Mouse (Mus musculus) layer of hippocampus, adult 2 months (tissue): ENCODE results near the gene Elmsan1. TPM values are rescaled to one million over a fixed set of nuclear protein-coding genes. Genes with fewer than 3 reads are reported as not detected.

ENCODE experiments used
- DNase-seq, 2 experiments: peaks; one replicate each; pipeline ENCODE4 v3.0.0; 2022; ENCODE audit warnings: low spot score in 2 of 2
- H3K27ac ChIP-seq: fragments of 200-600 bp; 2 replicates; pipeline ENCODE4 v1.8.1; 2022
- H3K4me3 ChIP-seq: fragments of 200-600 bp; 2 replicates; pipeline ENCODE4 v1.8.1; 2022; ENCODE audit warnings: mild to moderate bottlenecking
- CTCF ChIP-seq: fragments of 200-600 bp; conservative IDR thresholded peaks from 2 replicates; pipeline ENCODE4 v1.8.1; 2022; ENCODE audit warnings: antibody characterized with exemption, mild to moderate bottlenecking, moderate library complexity
- total RNA-seq, 2 experiments: library from RNA; stranded (reverse); gene quantifications; 2 replicates each; pipeline ENCODE4 v1.2.3; 2021

The Elmsan1 gene
- total RNA-seq, 2 experiments from 2014 or later, result 24.6 to 27.2 TPM

DNA sequence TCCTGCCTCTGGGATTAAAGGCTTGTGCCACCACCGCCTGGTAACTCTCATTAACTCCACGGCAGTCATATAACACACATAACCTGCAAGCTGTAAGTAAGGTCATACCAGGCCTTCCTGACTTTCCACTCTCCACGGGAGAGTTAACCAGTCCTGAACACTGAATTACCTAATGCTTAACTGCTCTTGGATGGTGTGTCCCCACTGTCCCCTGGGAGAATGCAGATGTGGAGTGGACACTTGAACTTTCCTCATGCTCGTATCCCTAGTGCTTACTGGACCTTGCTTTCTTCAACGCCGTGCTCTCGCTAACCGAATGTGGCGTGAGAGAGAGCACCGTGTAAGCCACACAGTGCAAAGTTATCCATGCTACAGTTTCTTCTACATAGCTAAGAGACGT is 8.4 kb downstream of the Elmsan1 start:
- no peak overlapping the region for H3K27ac ChIP-seq
- TF ChIP-seq CTCF, result no peak
- no peak overlapping the region for H3K4me3 ChIP-seq
- DNase-seq, result no peak

DNA sequence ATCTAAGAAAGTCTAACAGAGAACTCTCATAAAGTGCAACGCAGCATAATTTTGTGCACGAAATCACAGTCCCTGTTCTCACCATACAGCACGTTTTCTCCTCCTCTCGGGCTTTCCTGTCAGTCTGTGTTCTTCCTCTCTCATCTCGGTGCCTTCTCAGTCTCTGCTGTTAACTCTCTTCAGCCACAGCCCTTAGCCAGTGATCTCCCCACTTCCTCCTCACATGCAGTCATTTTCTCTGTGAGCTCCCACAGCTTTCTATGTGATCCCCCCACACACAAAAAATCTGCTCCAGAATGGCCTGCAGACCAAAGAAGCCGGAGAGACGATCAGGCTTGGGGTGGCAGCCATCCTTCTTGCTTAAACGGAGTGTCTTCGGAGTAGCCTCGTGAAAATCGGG is 9.6 kb downstream of the Elmsan1 start:
- H3K27ac ChIP-seq, result no peak overlapping the region
- no peak for TF ChIP-seq CTCF
- no peak for DNase-seq
- no peak overlapping the region for H3K4me3 ChIP-seq

DNA sequence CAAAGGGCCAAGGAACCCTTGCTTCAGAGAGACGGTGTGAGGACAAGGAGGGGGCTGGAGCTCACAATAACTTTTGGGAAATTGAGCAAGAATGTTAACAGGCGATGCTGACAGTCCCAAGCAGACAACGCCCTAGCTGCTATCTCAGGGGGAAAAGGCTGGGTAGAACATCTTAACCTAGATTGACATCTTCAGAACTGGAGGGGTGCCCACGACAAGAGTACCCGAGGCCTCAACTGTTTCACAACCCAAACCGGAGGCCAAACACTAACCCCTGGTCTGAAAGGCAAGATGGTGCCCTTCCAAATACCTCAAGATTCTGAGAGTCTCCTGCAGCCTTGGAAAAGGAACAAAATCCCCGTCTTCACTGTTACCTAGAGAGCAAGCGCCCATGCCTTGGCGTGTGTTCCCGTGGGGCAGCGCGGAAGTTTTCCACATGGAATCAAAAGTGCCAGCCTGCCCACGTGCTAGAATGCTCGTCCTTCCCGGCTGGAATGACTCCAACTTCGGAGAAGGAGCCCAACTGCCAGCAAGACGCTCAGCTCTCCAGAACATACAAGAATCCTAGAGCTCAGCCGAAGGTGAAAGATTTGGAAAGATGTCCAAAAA is 11.4 kb downstream of the Elmsan1 start:
- DNase-seq, result no peak
- TF ChIP-seq CTCF, result no peak
- H3K27ac ChIP-seq, result no peak overlapping the region
- no peak overlapping the region for H3K4me3 ChIP-seq

DNA sequence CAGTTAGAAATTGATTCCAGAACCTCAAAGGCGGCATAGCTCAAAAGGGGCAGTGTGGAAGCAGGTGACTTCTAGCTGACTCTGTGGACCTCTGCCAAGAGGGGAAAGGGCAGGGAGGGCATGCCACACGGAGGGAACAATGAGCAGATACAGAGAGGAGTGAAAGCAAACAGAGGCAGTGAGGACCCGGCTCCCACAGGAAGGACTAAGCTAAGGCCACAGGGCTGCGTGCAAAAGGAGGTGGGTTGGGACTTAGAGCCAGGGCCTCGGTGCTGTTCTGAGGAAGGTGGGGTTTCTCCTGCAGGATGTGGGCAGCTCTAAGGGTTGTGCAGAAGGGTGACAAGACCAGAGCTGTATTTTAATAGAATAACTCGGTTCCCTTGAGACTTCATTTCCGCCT is 12.2 kb downstream of the Elmsan1 start:
- no peak for TF ChIP-seq CTCF
- H3K4me3 ChIP-seq, result no peak overlapping the region
- no peak overlapping the region for H3K27ac ChIP-seq
- no peak for DNase-seq

- no peak overlapping the region for H3K4me3 ChIP-seq
- TF ChIP-seq CTCF, result no peak
- H3K27ac ChIP-seq, result no peak overlapping the region
- DNase-seq, result no peak
Measured at GRCm38 (mm10) chr12:84205659-84206185, 13.0 kb downstream of the Elmsan1 start.

DNA sequence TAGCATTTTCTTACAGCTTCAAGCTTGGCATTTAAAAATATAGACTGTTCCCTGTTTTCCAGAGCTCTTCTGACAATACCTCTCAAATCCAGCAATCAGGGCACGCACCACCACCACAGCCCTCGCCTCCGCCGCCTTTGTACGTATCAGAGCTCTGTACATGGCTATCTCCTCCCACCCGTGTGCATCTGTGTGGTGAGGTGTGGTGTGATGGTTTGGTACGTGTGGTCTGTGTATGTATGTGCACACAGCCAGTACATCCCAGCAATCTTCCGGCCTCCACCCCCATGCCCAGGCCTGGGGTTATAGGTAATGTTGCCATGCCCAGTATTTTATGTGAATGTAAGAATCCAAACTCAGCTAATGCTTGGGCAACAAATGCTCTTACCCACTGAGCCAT is 14.0 kb downstream of the Elmsan1 start:
- TF ChIP-seq CTCF, result no peak
- Histone ChIP-seq H3K4me3 (no peak overlapping the region), H3K27ac (no peak overlapping the region)
- no peak for DNase-seq

GRCm38 (mm10) chr12:84203778-84204216 is 14.9 kb downstream of the Elmsan1 start:
- no peak for DNase-seq
- no peak for TF ChIP-seq CTCF

DNA sequence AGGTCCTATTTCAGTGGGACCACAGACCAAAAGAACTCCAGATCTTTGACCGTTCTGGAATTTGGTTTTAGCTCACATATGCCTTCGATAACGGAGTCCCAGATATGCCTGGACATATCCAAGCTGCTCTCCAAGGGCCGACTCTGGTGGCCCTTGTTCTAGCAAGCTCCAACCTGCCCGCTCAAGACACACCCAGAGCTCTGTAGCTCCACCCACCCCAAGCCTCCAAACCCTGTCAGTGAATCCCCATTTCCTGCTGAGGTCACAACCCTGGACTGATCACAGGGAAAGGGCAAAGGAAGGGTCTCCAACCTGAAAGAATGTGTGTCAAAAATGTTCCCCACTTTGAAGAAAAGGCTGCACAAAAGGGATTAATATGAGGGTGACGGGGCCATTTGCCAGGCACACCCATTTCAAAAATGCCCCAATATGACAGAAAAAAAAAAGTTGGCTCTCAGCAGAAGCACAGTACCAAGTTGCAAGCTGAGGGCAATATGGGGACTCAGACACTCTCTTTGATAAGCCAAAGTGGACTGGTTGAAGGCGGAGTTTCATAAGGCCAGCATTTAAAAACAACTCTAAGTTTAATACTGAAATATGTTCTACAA is 15.4 kb downstream of the Elmsan1 start:
- no peak for DNase-seq
- no peak for TF ChIP-seq CTCF
- Histone ChIP-seq H3K4me3 (no peak overlapping the region), H3K27ac (no peak overlapping the region)

More at GRCm38 (mm10) chr12:84203778-84204216, 14.9 kb downstream of the Elmsan1 start:
- Histone ChIP-seq H3K4me3 (no peak overlapping the region), H3K27ac (no peak overlapping the region)

DNA sequence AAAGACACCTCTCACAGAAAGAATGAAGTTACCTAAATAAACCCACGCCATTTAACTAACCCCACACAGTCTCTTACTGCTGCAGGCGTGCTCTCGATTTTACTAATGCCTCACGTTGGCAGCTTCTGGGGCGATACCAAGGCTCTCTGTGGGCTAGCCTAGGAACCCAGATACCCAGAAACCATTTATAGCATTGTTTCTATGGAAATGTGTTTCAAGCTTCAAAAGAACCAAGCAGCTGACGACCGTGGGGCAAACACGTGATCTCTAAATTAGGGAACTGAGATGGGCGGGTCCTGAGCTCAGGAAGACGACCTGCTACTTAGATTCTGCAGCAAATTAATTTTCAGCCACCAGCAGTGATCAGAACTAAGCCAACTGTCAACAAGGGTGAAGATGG is 16.1 kb downstream of the Elmsan1 start:
- no peak for DNase-seq
- Histone ChIP-seq H3K27ac (no peak overlapping the region), H3K4me3 (no peak overlapping the region)
- TF ChIP-seq CTCF, result no peak

GRCm38 (mm10) chr12:84201686-84202484 is 16.8 kb downstream of the Elmsan1 start:
- Histone ChIP-seq H3K4me3 (no peak overlapping the region), H3K27ac (no peak overlapping the region)
- no peak for TF ChIP-seq CTCF
- no peak for DNase-seq

DNA sequence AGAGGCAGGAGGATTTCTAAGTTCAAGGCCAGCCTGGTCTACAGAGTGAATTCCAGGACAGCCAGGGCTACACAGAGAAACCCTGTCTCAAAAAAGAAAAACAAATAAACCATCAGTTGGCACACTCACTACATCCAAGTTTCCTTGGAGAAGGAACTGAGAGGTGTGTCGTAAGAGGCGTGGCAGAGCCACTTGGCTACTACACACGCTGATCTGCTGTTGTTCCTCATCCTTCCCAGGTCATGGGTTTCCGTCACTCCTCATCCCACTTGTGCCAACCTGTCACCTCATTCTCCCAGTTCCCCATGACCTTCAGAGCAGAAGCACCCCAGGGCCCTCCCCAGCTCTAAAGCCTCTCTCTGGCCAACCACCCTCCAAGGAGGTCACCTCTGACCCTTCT is 17.5 kb downstream of the Elmsan1 start:
- H3K27ac ChIP-seq, result no peak overlapping the region
- H3K4me3 ChIP-seq, result no peak overlapping the region
- no peak for DNase-seq
- TF ChIP-seq CTCF, result no peak

DNA sequence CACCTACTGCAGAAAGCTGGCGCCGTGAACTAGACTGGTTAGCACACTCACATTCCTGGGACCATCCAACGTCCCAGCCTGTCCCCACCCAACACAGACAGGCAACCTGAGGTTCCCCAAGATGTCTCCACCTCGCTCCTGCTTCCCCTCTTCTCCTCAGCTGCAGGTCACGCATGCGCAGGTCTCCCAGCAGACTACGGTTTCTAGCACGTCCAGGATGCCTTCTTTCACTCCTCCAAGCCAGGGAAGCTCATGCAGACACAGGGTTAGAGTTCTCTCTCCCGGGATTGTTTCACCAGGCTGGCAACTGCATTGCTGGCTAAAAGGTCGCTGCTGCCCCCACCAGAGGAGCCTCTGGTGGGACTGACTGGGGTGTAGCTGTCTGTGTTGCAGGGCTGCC is 19.8 kb downstream of the Elmsan1 start:
- no peak overlapping the region for H3K27ac ChIP-seq
- no peak for TF ChIP-seq CTCF
- no peak overlapping the region for H3K4me3 ChIP-seq
- DNase-seq, result no peak

DNA sequence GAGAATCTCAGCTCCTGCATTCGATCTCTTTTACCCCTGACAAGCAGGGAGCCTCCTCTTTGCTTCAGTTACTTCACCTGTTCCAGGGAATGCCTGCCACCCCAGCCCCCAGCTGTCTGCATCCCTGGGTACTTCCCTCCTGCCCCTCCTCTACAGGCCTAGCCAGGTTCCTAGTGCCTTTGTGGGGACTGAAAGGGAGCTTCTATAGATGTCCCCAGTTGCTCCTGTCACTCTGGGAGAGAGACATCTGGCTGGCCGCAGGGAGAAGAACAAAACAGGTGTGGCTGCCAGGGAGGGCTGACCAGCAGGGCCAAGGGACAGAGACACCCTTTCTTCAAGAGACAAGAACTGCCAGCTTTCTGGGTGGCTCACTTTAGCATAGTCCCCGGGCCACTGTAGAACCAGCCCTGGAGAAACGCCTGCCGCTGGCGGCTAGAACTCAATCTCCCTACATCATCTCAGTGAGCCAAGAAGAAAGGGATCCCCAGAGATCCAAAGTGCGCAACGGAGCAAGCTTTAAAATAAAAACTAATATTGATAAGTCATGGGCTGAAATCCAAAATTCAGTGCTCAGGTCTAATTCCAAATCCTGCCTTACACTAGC is 20.5 kb downstream of the Elmsan1 start:
- TF ChIP-seq CTCF, result no peak
- no peak overlapping the region for H3K4me3 ChIP-seq
- no peak overlapping the region for H3K27ac ChIP-seq
- DNase-seq, result no peak
